Mouse (Mus musculus) frontal cortex, postnatal 10 days (tissue): Measurements from ENCODE around the gene Ggt7.
"Not testable (repeated sequence)": the region's sequence is repeated elsewhere in the genome, so short reads cannot be mapped to it uniquely, and the experiment has no call there.

ENCODE experiments used
- DNase-seq, 2 experiments: peaks; one replicate each; pipeline ENCODE4 v3.0.0; 2022; ENCODE audit warnings: low spot score in 2 of 2, mixed read lengths in 1 of 2

The Ggt7 gene

DNA sequence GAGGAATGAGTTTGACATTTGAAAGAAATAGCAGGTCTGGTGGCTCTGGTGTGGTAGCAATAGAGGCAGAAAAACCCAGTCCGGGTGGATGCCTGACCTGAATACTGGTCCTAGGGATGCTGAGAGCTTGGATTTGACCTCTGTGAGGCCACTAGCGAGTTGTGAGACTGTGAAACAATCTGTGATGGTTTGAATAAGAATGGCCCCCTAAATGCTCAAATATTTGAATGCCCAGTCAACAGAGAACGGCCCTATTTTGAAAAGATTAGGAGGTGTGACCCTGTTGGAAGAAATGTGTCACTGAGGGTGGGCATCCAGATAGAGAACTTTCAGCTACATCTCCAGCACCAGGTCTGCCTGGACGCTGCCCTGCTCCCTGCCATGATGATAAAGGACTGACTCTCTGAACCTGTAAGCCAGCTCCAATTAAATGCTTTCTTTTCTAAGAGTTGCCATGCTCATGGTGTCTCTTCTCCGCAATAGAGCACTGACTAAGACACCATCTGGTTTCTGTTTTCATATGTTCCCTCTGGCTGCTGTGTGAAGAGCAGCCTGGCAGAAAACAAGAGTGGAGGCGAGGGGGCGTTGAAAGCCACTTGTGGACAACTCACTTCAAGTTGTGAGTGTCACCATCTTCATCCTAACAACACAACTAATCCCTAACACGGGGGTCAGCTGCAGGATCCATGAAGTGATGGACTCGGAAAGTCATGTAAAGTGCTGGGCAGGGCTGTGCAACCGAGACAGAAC is 10.1 kb downstream of the Ggt7 start:
- no peak for DNase-seq

DNA sequence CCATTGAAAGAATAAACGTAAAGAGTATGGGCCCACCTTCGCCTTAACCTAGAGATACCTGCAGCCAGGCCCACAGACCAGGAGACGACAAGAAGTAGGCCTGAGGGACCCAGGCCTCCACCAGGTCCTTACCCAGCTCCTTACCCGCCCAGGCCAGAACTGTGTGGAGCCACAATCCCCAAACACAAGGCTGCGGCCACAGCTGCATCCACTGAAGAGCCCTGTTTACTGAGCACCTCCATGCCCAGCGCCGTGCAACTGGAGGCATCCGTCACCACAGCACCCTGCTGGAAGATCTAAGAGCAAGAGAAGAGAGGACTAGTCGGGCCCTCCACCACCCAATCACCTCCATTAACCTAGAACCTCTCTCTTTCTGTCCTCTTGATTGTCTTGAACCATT is 12.2 kb downstream of the Ggt7 start:
- DNase-seq = no peak

DNA sequence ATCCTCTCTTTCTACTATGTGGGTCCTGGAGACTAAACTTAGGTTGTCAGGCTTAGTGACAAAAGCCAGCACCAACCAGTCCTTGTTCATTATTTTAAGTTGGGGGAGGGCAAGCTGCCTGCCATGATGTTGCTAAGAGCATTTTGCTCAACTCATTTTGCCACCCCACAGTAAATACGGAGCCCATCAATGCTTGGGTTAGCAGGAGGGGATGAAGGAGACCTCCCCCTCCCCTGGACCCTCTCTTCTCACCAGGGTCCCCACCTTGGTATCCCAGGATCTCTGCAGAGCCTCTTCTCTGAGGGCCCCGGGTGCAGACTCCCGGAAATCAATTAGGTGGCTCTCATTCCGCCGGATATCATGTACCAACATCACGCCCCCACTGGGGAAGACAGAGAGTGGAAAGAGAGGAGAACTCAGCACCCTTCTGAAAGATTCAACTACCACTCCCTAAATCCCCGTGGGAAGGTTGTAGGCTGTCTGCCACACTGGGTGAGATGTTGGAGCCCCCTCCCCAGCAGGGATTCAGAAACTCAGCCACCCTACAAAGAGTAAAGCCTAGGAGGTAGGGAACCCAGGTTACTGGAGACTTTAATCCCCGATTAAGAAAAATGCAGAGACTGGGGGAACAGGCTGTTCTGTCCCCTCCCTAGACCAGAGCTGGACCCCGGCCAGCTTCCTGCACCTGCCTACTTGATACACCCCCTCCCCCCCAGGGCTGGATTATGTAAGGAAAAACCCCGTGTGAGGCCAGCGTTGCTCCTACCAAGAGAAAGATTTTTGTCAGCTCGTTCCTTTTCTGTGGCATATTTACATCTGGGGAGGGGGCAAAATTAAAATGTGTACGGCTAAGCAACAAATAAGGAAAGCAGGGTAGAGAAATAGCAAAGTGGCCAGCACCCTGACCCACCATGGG is 13.3 kb downstream of the Ggt7 start:
- DNase-seq = peak in 1 of 2 experiments; percentile 21

DNA sequence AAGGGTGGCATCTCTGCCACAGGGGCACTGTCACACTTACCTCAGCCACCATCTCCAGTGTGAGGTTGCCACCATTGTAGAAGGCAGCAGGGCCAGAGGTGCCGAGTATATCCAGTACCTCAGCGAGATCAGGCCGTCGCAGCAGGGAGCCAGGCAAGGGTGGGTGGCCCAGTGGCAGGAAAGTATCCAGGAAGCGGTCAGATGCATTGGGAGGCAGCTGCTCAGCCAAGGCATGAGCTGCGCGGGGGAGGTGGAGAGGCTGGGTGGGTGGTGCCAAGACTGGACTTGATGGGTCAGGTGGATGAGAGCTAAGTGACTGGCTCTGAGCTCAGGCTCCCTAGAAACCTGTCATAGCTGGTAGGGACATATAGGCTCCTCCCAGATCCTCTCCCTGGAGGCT is 15.4 kb downstream of the Ggt7 start:
- DNase-seq = no peak

DNA sequence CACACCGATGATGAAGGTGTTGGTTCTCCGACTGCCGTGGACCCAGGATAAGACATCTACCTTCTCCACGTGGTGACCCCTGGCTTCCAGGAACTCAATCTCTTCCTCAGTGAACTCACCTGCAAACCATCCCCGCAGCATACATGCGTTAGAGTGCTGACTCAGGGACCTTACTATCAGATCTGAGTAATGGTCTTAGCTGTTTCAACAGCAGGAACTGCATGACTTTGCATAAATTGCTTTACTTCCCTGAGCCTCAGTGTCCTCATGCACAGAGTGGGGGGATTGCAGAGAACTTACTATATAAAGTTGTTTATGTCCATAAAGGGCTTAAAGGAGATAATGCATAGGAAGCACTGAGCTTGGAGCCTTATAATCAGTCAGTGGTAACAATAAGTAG is 27.0 kb downstream of the Ggt7 start:
- DNase-seq = no peak

DNA sequence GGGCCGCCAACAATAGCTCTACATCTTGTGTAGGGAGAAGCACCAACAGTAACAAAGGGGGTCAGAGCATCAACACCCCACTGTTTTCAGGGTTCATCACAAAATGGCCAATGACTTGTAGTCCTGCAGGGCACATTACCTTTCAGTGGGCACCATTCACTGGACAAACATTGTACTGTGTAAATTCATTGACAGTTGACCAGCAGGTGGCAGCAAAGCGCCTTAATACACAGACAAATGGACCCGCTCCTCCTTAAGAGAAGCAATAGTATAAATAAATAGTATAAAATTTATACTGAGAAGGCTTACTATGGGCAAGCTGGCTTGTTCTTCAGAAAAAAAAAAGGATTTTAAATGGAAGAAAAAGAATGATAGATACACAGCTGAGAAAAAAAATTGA is 36.0 kb downstream of the Ggt7 start:
- DNase-seq = no peak

DNA sequence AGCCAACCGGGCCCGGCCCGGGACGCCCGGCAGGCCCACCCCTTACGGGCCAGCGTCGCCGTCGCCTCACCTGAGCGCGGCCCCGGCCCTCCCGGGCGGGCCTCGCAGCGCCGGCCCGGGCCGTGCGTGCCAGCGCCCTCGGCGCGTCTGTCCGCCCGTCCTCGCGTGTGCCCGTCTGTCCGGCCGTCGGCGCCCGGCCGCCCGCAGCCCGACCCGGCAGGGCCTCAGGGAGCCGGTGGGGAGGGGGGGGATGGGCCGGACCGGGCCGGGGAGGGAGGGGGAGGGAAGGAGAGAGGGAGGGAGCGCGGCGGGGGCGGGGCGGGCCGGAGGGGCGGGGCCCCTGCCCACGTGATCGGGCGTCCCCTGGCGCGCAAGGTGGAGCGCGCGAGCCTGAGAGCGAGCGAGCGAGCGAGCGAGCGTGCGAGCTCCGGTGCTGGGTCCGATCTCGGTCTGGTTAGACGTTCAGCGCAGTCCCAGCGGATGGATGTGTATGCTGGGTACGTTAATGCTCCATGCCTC is 44.4 kb downstream of the Ggt7 start, which contains the start of gene Ncoa6:
Gene Ncoa6 (minus strand): TSS at position 325 of the 519 bp plus-strand sequence.
- DNase-seq = peak; percentile 32 to 58

DNA sequence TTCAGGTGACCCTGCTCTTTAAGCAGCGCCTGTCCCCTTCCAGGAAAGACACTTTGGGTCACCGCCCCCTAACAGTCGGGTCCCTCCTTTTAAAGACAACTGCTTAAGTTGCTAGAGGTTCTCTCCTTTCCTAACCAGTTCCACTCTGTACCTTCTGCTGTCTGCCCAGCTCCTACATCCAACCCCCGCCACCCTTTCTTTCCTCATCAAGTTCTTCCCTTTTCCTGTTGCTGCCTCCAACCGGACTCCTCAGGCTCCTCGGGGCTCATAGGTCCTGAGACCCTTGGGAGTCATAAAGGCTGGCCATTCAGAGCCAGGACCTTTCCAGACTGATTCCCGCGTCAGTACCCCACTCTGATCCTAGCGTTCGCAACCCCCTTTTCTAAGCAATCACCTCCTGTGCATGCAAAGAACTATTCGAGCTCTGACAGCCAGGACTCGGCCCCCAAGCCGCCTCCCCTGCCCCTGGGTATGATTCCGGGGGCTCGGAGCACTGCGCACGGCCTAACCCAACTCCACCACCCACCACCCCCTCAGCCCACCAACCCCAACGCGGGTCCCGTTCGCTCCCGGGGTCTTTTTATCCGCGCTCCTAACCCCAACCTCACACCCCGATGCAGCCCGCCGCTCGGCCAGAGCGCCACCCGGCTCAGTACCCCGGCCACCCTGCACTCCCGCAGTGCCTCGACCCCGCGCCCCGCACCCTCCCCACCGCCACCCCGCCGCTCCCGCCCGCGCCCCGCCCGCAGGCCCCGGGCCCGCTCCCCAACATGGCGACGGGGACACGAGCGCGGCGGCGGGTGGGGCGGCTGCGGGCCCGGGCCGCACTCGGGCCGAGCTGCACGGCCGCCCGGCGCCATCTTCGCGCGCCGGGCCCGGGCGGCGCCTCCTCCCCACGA is 45.1 kb downstream of the Ggt7 start:
- DNase-seq = peak; percentile 37 to 46

DNA sequence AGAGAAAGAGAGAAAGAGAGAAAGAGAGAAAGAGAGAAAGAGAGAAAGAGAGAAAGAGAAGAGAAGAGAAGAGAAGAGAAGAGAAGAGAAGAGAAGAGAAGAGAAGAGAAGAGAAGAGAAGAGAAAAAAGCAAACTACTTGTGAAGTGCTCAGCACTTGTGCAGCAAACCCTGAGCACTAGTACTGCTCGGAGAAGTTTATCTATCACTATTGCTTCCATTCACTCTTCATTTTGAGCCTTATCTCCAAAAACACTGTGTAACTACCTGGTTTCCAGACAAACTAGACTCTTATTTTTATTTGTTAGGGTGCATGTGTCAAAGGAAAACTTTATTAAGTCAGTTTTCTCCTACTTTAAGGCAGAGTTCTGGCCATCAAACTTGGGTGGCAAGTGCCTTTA is 51.2 kb downstream of the Ggt7 start:
- no peak for DNase-seq

DNA sequence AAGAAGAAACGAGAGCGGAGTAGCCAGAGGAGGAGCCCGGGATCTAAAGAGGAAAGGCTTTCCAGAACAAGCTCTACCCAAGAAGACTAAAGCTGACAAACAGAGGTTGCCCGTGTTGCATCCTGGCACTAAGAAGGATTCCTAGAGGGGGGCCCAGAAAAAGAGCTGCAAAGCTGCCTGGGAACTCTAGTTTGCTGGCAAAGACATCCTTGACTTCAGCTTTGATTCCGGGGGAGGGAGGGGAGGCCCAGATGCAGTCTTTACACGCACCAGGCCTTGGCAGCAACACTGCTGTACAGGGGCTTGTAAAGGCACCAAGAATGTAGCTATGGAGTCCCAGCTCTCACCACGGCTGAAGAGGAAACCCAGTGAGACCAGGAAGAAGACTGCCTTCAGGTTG is 64.4 kb downstream of the Ggt7 start:
- peak in 1 of 2 experiments; percentile 31 for DNase-seq

DNA sequence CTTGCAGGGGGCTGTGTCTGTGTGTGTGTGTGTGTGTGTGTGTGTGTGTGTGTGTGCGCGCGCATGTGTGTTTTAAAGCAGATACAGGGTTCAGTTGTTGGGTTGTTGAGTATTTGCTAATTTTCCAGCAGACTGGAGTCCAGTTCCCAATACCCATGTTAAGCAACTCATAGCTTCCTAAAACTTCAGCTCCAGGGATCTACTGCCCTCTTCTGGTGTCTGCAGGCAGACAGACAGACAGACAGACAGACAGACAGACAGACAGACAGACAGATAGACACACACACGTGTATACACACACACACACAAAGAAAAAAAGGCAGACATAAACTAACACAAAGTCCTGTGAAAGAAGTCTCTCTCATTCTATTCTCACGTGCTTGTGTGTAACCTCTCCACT is 66.8 kb downstream of the Ggt7 start:
- no peak for DNase-seq

DNA sequence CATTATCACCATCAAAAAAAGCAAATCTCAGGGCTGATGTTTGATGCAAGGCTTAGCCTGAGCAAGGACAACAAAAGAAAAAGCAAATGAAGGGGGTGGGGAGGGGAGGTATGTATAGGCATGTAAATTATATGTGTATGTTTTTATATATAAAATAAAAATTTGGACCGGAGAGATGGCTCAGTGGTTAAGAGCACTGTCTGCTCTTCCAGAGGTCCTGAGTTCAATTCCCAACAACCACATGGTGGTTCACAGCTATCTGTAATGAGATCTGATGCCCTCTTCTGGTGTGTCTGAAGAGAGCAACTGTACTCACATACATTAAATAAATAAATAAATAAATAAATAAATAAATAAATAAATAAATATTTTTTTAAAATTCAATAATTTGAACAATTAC is 70.1 kb downstream of the Ggt7 start:
- not testable (repeated sequence) for DNase-seq

DNA sequence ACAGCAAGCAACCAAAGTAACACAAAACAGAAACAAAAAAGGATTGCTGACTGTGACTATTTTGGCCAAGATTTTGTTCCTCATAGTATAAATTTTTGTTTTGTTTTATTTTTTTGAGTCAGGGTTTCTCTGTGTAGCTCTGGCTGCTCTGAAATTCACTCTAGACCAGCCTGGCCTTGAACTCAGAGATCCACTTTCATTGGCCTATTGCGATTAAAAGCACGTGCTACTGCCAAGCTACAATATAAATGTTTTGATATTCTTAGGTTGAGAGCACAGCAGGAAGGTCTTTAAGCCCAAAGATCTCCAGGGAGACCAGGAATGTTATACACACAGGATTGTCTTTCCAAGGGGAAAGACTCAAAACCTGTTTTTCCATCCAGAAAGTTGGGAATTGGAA is 74.6 kb downstream of the Ggt7 start:
- DNase-seq = no peak

DNA sequence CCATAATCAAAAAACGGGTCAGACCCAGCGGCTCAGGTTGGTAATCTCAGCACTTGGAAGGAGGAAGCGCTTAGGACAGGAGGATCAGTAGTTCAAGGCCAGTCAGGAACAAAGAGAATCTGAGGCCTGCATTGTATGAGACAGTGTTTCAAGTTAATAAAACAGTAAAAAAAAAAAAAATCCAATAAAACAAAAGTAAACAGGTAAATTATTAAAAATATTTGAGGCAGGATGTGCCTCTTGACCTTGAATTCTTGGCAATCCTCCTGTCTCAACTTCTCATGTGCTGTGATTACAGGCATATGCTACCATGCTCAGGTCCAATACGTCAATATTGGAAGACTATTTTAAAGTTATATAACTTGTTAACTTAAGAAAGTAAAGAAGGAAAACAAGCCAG is 75.1 kb downstream of the Ggt7 start:
- no peak for DNase-seq
